Mouse (Mus musculus): ENCODE measurements at regions not wholly inside any gene's neighbourhood (a gene's known extent, or its start where the extent isn't known, plus 50 kb on each side); places are given as distances from the start of the nearest gene placed in this dataset.

DNA sequence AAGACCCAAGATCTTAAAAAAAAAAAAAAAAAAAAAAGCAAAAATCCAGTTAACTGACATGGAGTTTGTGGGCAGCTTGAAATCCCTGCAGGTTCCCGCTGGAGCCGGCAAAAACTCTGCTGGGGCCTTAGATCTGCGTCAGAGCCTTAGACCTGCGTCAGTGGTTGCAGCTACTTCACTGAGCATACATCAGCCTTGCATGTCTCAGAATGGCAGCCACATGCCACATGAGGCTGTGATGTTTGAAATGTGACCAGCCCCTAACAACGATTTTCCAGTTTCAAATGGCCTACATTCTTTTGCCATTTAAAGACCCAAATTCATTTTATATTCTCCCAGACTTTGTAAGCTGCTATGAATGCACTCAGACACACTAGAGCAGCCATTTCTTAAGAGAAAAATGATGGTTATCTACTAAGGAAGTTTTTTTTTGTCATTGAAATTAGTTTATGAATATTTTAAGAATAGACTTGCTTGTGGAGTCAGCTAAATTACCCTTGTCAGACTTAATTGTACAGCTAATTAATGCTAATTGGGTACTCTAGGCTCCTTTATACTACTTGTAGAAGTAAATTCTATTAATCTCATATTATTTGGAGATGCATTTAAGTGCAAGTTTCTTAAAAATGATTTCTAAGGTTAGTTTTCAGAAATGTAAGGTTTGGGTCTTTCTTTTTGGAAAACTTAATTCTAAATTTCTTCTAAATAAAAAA is 70.8 kb downstream of the Toporsl start:
- Histone ChIP-seq H3K4me3 (no peak overlapping the region), H3K9me3 (no peaks in the 10 kb centered on the region), H3K4me1 (no peaks in the 10 kb centered on the region), H3K4me2 (replicated peaks) (no peak overlapping the region), H3K9ac (no peak overlapping the region), H3K36me3 (no peaks in the 10 kb centered on the region), H3K27ac (no peak overlapping the region), H3K27me3 (replicated peaks) (no peaks in the 10 kb centered on the region)
- ATAC-seq (ENCODE audit: low FRiP score, low read depth), result no peak
- 89% methylated on average over 5 of the region's 5 CpGs for WGBS

DNA sequence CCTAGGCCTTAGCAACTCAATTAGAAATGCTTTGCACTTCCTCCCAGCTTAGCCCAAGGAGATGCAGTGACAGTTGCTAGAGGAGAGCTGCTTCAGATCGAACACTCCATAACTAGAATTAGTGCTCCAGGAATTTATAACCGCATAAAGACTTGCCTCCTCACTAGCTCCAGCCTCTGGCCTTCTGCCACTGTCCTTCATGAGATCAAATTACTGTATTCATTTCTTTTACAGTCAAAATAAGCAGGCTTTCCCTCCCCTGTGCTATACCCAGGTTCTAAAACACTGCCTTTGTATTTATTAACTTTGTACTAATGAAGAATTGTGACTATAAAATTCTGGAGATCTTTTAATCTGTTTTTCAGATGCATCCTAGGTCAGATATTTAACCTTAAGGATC is 104.8 kb upstream of the Olfr275 start:
- Histone ChIP-seq H3K4me1 (no peaks in the 10 kb centered on the region), H3K9me3 (no peaks in the 10 kb centered on the region), H3K36me3 (no peaks in the 10 kb centered on the region), H3K4me2 (replicated peaks) (no peak overlapping the region), H3K27me3 (replicated peaks) (no peaks in the 10 kb centered on the region), H3K4me3 (no peak overlapping the region), H3K9ac (no peak overlapping the region), H3K27ac (no peak overlapping the region)
- ATAC-seq (ENCODE audit: low FRiP score, low read depth), result no peak
- WGBS, result 61% methylated on average over 2 of the region's 2 CpGs

DNA sequence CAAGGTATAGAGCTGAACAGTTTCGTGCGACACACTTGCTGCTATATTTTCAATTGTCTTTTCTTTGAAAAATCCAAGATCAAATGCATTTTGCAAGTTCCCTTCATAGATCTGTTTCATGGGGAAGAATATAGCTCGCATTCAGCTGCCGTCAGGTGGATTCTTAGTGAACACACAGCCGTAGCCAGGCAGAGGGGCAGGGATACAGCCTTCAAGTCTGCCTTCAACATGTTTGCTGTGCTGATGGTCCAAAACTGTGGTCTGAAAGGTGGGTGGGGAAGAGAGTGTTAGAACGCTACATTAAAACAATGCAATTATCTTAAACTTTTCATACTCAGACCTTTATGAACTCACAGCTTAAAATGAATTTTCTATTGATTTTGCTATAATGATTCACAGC is 88.2 kb upstream of the Olfr275 start:
- Histone ChIP-seq H3K9ac (no peak overlapping the region), H3K27me3 (replicated peaks) (no peaks in the 10 kb centered on the region), H3K4me1 (no peaks in the 10 kb centered on the region), H3K27ac (no peak overlapping the region), H3K4me2 (replicated peaks) (no peak overlapping the region), H3K36me3 (no peaks in the 10 kb centered on the region), H3K4me3 (no peak overlapping the region), H3K9me3 (no peaks in the 10 kb centered on the region)
- WGBS, result 78% methylated on average over 6 of the region's 6 CpGs
- 0 out of 2 replicates have a peak, but pooled peaks have one; percentile 18 for ATAC-seq (ENCODE audit: low FRiP score, low read depth)

DNA sequence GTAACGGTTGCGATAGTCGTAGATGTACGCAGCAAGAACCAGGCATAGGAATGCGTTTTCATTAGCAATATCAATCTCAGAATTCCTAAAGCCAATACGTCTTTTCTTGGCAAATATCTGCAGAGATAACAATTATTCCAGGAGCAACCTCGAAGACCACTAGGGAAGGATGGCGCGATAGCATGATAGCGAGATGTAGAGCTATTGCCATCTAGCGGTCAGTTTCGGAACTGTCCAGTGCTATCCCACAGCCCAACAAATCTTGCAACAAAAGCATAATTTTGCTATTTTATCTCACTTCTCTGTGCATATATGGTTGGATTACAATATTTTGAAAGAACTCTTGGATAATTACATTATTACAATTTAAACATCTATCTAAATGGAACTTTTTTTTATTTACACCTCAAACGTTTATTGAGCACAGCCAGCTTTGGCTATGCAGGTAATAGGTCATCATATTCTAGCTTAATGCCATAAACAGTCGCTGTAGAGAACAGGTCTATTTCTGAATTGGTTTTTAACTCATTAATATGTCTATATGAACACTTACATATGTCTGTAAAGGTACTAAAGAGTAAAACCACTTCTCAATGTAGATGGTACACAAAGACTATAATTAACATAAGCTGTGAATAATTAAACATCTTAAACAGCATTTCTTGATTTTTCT is 87.6 kb upstream of the Olfr275 start:
- Histone ChIP-seq H3K27me3 (replicated peaks) (no peaks in the 10 kb centered on the region), H3K4me1 (no peaks in the 10 kb centered on the region), H3K27ac (no peak overlapping the region), H3K4me2 (replicated peaks) (no peak overlapping the region), H3K9me3 (no peaks in the 10 kb centered on the region), H3K4me3 (no peak overlapping the region), H3K36me3 (no peaks in the 10 kb centered on the region), H3K9ac (no peak overlapping the region)
- WGBS, result 28% methylated on average over 14 of the region's 14 CpGs
- ATAC-seq (ENCODE audit: low FRiP score, low read depth), result peak; percentile 85

DNA sequence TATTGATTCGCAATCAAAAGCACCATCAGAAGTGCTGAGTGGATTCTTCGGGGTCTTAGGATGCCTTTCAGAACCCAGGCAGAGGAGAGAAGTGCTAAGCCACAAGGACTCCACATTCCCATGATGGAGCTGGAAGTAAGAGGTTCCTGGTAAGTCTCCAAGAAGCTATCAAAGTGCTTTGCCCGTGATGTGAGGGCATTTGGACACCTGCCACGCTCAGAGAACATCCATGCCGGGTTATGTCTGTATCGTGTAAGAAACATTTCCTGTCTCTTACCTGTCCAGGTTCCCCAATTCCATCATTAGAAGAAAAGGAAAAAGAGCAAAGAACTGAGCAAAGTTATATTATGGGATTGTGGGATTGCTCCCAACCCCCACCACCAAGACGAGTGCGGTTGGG is 81.3 kb upstream of the Olfr275 start:
- Histone ChIP-seq H3K27me3 (replicated peaks) (no peaks in the 10 kb centered on the region), H3K9me3 (no peaks in the 10 kb centered on the region), H3K4me1 (no peaks in the 10 kb centered on the region), H3K9ac (no peak overlapping the region), H3K4me2 (replicated peaks) (no peak overlapping the region), H3K36me3 (no peaks in the 10 kb centered on the region), H3K27ac (no peak overlapping the region), H3K4me3 (no peak overlapping the region)
- 93% methylated on average over 8 of the region's 8 CpGs for WGBS
- ATAC-seq (ENCODE audit: low FRiP score, low read depth), result no peak

DNA sequence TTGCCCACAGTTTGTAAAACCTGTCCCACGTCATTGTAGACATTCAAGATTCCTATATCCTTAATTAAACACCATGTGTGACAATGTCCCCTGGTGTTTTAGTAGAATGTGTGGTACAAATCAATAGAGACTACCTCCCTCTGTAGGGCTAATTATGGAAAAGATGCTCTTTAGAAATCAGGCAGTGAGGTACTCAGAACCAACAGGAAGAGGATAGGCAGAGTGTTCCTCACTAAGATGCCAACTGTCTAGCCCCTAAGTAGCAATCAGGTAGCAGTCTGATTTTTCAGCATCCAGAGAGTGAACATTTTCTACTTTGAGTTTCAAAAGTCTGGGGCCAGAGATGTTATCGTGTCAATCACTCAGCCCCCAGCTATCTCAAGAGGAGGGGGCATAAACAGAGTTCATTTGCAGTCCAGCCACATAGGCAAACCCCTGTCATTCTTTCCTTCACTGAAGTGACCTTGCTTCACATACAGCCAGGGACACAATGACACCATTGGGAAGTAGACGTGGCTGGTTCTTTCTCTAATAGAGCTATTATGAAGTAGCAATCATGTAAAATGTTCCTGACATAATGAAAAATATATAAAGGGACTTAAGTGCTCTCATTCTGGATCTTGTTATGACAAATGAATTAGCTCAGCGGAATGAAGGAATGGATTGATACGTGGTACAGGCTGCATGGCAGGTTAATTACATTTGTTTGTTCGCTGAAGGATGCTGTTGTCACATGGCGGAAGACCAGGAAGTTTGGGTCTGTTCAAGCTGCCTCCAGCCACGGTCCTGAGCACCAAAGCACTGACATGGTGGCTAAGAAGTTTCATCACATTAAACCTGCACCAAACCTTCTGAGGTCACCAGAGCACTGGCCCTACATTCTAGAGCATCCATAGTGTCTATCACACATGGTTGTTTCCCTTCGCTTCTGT is 74.6 kb upstream of the Olfr275 start:
- no peak for ATAC-seq (ENCODE audit: low FRiP score, low read depth)
- no peak overlapping the region for H3K27ac ChIP-seq
- no peaks in the 10 kb centered on the region for H3K9me3 ChIP-seq
- no peak overlapping the region for H3K4me2 ChIP-seq (replicated peaks)
- no peaks in the 10 kb centered on the region for H3K36me3 ChIP-seq
- no peaks in the 10 kb centered on the region for H3K27me3 ChIP-seq (replicated peaks)
- no peaks in the 10 kb centered on the region for H3K4me1 ChIP-seq
- H3K9ac ChIP-seq, result no peak overlapping the region
- H3K4me3 ChIP-seq, result no peak overlapping the region
- 75% methylated on average over 9 of the region's 9 CpGs for WGBS

DNA sequence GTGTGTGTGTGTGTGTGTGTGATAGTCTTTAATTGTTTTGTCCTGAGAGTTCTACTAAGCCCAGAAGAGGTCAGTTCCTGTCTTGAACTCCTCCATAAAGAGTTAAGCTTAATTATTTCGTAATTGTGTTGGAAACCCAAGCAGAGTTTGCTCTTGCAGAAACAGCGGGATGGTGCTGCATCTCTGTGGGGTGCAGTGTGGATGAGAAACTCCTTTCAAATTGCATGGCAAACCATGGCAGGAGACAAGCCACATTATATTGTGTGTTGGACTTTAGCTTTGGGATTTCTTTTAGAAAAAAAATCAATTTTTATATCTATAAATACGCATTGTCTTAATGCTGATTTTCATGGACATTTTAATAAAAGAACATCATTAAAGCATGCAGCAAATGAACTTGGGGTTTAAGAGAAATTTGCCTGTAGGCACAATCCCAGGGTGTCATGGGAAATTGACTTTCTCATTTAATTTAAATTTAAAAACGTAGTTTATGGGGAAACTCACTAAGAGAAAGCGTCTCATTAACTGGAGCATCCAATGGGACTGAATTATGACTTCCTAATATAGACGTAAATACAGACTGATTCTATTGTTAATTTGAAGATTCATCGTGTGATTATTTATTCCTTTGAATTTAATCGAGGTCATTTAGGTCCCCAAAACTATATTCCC is 61.4 kb upstream of the Olfr275 start:
- H3K4me2 ChIP-seq (replicated peaks), result no peak overlapping the region
- ATAC-seq (ENCODE audit: low FRiP score, low read depth), result peak; percentile 29; the same call in 1 of the 2 replicates
- 60% methylated on average over 8 of the region's 8 CpGs for WGBS
- no peaks in the 10 kb centered on the region for H3K4me1 ChIP-seq
- H3K9ac ChIP-seq, result no peak overlapping the region
- H3K36me3 ChIP-seq, result no peaks in the 10 kb centered on the region
- H3K9me3 ChIP-seq, result no peaks in the 10 kb centered on the region
- H3K27me3 ChIP-seq (replicated peaks), result no peaks in the 10 kb centered on the region
- H3K27ac ChIP-seq, result no peak overlapping the region
- H3K4me3 ChIP-seq, result no peak overlapping the region

All from neural tube, embryonic 12.5 days (tissue).